Mouse (Mus musculus): ENCODE measurements around the gene Lmntd1. TPM values are rescaled to one million over a fixed set of nuclear protein-coding genes. Genes with fewer than 3 reads are reported as not detected.

Lmntd1 gene
- polyA plus RNA-seq, 1 experiment = 1.2 TPM

DNA sequence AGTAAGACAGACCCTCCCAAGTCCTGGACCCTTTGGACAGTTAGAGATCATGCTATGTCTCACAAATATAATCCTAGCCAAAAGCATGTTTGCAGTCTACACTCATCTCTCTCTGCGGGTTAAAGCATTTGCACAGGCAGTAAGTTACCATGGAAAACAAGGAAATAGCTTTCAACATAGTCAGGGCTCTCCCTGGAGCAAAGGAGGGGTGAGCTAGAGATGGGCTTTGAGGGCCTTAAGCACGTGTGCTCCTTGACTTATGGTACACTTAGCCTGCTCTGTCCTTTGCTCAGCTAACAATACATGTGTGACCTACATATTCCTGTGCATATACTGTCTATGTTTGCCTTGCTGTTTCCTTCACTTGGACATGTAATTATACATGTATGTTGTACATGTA lies 165.8 kb downstream of the Lmntd1 start:
- Histone ChIP-seq H3K27ac (ENCODE audit: insufficient read depth, low read length) (peak overlapping the region; percentile 81), H3K4me3 (ENCODE audit: insufficient read depth, low read length) (no peak overlapping the region), H3K4me1 (ENCODE audit: control insufficient read depth, insufficient read depth, low read length) (peaks cover 29% of the 10 kb centered on the region)
- TF ChIP-seq CTCF (IDR thresholded peaks at IDR 0.05; ENCODE audit: borderline replicate concordance, insufficient read depth, low read length) (no peak), POLR2A (IDR thresholded peaks at IDR 0.05; ENCODE audit: low read depth, low read length) (no peak)

DNA sequence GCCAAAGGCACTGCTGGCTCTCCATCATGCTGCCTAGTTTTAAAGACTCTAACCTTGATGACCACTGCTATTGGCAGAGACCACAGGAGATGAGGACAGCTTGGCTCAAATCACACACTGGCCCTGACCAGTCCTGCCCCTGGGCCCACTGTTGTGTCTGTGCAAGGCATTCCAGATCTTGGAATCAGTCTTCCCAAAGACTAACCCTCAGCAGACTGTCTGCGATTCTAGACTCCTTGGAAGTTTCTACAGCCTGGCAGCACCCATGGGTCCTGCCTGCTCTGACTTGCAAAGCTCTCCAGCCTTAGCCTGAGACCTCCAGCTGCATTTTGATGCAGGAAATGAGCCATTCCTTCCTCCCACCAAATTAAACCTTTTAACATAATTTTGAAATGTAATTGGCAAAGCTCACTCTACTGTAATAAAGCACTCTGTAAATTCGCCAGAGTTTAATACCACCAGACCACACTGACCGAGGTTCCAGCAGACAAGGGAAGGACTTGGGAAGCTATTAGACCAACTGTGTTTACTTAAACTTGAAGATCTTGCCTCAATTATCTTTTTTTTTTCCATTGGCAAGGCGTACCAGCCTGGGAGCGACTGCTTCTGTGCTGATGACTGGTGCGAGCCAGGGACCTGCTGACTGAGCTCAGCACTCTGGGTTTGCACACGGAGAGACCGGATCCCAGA lies 168.2 kb downstream of the Lmntd1 start:
- TF ChIP-seq CTCF (IDR thresholded peaks at IDR 0.05; ENCODE audit: borderline replicate concordance, insufficient read depth, low read length) = no peak
- no peak for TF ChIP-seq POLR2A (IDR thresholded peaks at IDR 0.05; ENCODE audit: low read depth, low read length)
- Histone ChIP-seq H3K4me1 (ENCODE audit: control insufficient read depth, insufficient read depth, low read length) (peaks cover 33% of the 10 kb centered on the region), H3K27ac (ENCODE audit: insufficient read depth, low read length) (peak overlapping the region; percentile 81), H3K4me3 (ENCODE audit: insufficient read depth, low read length) (no peak overlapping the region)

DNA sequence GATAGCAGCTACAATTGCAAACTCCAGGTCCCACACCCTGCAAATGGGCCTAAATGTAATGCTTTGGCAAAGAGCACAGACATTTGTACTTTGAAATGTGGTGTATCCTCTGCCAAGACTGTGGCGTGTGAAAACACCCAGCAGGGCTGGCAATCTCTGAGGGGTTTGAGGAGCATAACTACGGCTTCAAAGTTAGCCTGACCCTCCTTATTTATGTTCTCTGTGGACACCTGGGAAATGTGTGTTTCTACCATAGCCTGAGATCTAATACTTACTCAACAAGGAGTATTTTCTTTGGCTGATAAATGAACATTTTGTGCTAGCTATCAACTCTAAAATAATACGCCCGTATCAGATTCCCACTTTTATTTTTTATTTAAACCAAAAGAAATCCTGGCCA lies 168.7 kb downstream of the Lmntd1 start:
- H3K27ac ChIP-seq (ENCODE audit: insufficient read depth, low read length) = peak overlapping the region; percentile 81
- TF ChIP-seq POLR2A (IDR thresholded peaks at IDR 0.05; ENCODE audit: low read depth, low read length) (no peak), CTCF (IDR thresholded peaks at IDR 0.05; ENCODE audit: borderline replicate concordance, insufficient read depth, low read length) (no peak)
- peaks cover 28% of the 10 kb centered on the region for H3K4me1 ChIP-seq (ENCODE audit: control insufficient read depth, insufficient read depth, low read length)
- H3K4me3 ChIP-seq (ENCODE audit: insufficient read depth, low read length) = no peak overlapping the region

DNA sequence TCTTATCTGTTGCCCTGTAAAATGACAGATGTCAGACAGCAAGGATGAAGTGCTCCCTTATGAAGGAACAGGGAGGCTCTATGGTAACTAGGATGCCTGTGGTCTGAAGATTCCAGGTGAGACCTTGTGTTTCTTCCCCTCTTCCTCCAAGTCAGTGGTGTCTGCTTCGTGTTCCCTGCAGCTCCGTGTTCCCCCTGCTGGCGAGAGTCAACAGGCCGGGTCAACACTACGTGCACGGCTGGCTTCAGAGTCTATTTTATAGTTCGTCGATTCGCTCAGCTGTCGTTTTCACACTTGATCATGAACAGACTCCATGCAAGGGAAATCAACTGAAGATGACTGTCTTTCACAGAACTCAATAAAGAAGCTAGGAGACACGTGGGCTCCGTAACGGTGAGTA lies 171.3 kb downstream of the Lmntd1 start:
- TF ChIP-seq POLR2A (IDR thresholded peaks at IDR 0.05; ENCODE audit: low read depth, low read length) (no peak), CTCF (IDR thresholded peaks at IDR 0.05; ENCODE audit: borderline replicate concordance, insufficient read depth, low read length) (peak; percentile 74; the same call in 1 of the 2 replicates)
- Histone ChIP-seq H3K4me1 (ENCODE audit: control insufficient read depth, insufficient read depth, low read length) (peaks cover 33% of the 10 kb centered on the region), H3K27ac (ENCODE audit: insufficient read depth, low read length) (peak overlapping the region; percentile 51), H3K4me3 (ENCODE audit: insufficient read depth, low read length) (no peak overlapping the region)

DNA sequence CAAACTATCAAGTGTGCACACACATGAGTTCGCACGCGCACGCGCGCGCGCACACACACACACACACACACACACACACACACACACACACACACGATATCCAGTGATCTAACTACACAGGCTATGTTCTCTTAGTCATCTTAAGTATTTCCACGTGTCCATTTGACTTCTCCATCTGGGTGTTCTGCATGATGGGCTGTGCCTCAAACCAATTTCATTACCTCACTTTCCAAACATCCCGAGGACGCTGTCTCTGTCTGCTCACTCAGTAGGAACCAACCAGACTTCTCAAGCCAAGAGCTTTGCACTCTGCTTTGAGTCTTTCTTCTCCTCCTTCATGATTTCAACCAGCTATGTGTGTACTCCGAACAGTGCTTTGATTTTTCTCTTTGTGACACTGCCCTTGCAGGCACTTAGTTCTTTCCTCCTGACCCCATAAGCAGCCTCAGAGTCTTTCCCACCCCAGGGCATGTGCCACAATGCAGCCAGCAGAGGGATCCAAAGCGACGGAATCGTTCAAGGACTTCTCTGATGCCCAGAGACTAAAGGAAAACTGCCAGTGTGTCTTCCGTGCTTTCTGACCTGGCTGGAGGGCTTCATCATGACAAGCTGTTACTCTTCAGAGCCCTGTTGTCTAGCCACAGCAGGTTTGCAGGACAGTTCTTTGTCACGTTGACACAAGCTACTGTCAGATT lies 172.6 kb downstream of the Lmntd1 start:
- TF ChIP-seq CTCF (IDR thresholded peaks at IDR 0.05; ENCODE audit: borderline replicate concordance, insufficient read depth, low read length) = peak; percentile 38; the same call in 1 of the 2 replicates
- TF ChIP-seq POLR2A (IDR thresholded peaks at IDR 0.05; ENCODE audit: low read depth, low read length) = no peak
- Histone ChIP-seq H3K4me3 (ENCODE audit: insufficient read depth, low read length) (no peak overlapping the region), H3K4me1 (ENCODE audit: control insufficient read depth, insufficient read depth, low read length) (peaks cover 25% of the 10 kb centered on the region), H3K27ac (ENCODE audit: insufficient read depth, low read length) (peak overlapping the region; percentile 81)

- H3K27ac ChIP-seq (ENCODE audit: insufficient read depth, low read length) = 0 out of 2 replicates have a peak overlapping the region, but pooled peaks have one; percentile 27
- peaks cover 14% of the 10 kb centered on the region for H3K4me1 ChIP-seq (ENCODE audit: control insufficient read depth, insufficient read depth, low read length)
- no peak overlapping the region for H3K4me3 ChIP-seq (ENCODE audit: insufficient read depth, low read length)
- TF ChIP-seq POLR2A (IDR thresholded peaks at IDR 0.05; ENCODE audit: low read depth, low read length) (no peak), CTCF (IDR thresholded peaks at IDR 0.05; ENCODE audit: borderline replicate concordance, insufficient read depth, low read length) (no peak)
Measured at GRCm38 (mm10) chr6:145438851-145439250, 175.3 kb downstream of the Lmntd1 start.

DNA sequence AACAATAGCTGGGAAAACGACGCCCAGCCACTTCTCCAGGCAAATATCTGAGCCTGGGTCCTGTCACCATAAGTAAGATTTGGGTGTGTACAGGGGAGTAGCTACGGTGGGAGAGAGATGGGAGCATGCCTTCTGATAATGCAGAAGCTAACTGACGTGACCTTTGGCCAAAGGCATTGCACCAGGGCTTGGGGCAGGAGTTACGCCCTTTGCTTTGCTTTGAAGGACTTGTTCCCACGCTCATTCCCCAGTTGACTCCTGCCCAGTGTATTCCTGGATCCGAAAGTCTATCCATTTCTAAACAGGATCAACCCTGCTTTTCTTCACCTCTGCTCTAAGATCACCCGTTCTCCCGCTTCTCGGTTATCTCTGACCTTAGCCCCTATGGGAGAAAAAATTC lies 178.4 kb downstream of the Lmntd1 start:
- TF ChIP-seq CTCF (IDR thresholded peaks at IDR 0.05; ENCODE audit: borderline replicate concordance, insufficient read depth, low read length) (no peak), POLR2A (IDR thresholded peaks at IDR 0.05; ENCODE audit: low read depth, low read length) (no peak)
- no peak overlapping the region for H3K27ac ChIP-seq (ENCODE audit: insufficient read depth, low read length)
- no peak overlapping the region for H3K4me3 ChIP-seq (ENCODE audit: insufficient read depth, low read length)
- H3K4me1 ChIP-seq (ENCODE audit: control insufficient read depth, insufficient read depth, low read length) = peaks cover 16% of the 10 kb centered on the region

GRCm38 (mm10) chr6:145435156-145435555 lies 179.0 kb downstream of the Lmntd1 start:
- H3K27ac ChIP-seq (ENCODE audit: insufficient read depth, low read length) = no peak overlapping the region
- no peak for TF ChIP-seq CTCF (IDR thresholded peaks at IDR 0.05; ENCODE audit: borderline replicate concordance, insufficient read depth, low read length)
- no peak for TF ChIP-seq POLR2A (IDR thresholded peaks at IDR 0.05; ENCODE audit: low read depth, low read length)
- H3K4me3 ChIP-seq (ENCODE audit: insufficient read depth, low read length) = no peak overlapping the region
- peaks cover 16% of the 10 kb centered on the region for H3K4me1 ChIP-seq (ENCODE audit: control insufficient read depth, insufficient read depth, low read length)

DNA sequence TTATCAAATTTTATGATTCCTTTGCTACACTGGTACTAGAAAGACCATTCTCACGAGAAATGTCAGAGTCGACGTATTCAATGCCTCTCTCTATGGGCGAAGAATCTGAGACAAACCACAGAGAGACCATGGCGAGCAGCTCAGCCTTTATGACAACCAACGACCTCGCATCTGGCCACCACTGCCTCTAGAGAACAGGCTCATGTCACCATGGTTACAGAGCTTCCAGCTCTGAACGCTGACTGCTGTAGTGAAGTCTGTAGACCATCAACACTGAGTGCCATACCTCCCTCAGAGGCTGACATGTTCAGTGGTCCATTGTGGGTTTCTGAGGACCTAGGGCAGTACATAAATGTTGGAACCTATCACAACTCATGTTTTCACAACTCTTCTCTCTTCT lies 180.2 kb downstream of the Lmntd1 start:
- peaks cover 10% of the 10 kb centered on the region for H3K4me1 ChIP-seq (ENCODE audit: control insufficient read depth, insufficient read depth, low read length)
- peak overlapping the region; percentile 19; the same call in 1 of the 2 replicates for H3K27ac ChIP-seq (ENCODE audit: insufficient read depth, low read length)
- TF ChIP-seq POLR2A (IDR thresholded peaks at IDR 0.05; ENCODE audit: low read depth, low read length) (no peak), CTCF (IDR thresholded peaks at IDR 0.05; ENCODE audit: borderline replicate concordance, insufficient read depth, low read length) (no peak)
- no peak overlapping the region for H3K4me3 ChIP-seq (ENCODE audit: insufficient read depth, low read length)

All from embryonic fibroblast, embryonic 13.5 days (primary cell).